Mouse (Mus musculus) adrenal gland, postnatal 0 days (tissue): ENCODE data around the gene Msl2. TPM values are rescaled to one million over a fixed set of nuclear protein-coding genes. Genes with fewer than 3 reads are reported as not detected.

Experiments
- polyA plus RNA-seq: library from polyadenylated mRNA; unstranded; fragments of >200 nt; fragmentation: Nextera tagmentation; extraction: Ambion mirVana; gene quantifications from 2 replicates; pipeline ENCODE4 v1.2.1, GENCODE M21; 2015

Msl2 gene
- 3.2 and 4.1 TPM in 2 replicates for polyA plus RNA-seq

DNA sequence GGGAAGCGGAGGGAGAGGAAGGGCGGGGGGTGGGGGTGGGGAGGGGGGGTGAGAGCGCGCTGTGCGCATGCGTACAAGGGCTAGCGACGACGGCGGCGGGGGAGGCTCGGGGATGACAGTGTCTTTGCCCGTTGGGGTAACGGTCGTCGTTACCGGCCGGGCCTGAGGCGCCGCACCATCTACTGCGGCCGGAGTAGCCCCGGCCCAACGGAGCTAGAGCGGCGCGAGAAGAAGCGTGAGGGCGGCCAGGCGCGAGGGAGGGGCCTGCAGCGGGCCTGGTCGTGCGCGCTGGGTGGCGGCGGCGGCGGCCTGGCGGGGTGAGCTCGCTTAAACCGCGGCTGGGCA lies at the start of gene Msl2:
Msl2 (plus strand) TSS at position 115 of the 345 bp plus-strand sequence.

DNA sequence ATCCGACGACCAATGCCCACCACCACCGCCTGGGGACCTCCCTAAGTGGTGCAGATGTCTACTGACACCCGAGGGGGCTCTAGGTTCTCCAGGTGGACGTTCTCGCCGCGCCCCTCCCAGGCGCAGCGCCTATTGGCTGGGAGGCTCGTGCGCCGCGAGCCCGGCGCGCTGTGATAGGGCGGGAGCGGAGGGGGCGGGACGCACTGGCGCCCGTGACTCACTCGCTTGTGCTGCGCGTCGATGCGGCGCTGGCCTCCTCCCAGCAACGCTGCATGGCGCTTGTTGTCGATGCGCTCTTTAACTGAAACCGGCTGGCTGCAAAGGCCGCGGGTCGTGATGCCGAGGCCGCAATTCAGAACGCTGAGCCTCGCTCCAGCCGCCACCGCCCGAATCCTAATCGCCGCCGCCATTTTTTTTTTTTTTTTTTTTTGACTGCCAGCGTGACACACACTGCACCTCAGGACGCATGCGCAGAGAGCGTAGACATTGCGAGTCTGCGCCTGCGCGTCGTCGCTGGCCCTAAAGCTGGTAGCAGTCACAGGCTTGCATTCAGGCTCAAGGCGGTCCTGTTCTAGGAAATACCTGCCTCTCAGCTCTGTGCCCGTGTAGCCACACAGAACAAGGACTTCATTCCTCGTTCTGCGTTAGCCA lies 39.3 kb upstream of the Msl2 start, which contains the start of gene Pccb:
Pccb (minus strand) TSS at position 451 of the 651 bp plus-strand sequence.

Other genes with a start within 250 kb of the Msl2 start
- gene Pccb, start 39.2 kb upstream of the Msl2 start, polyA plus RNA-seq = 25.5 and 44.6 TPM in 2 replicates
- 5.7 and 8.0 TPM in 2 replicates for gene Ppp2r3a, start 177.7 kb downstream of the Msl2 start, polyA plus RNA-seq